Mouse (Mus musculus): ENCODE measurements around the gene Vmn2r106. TPM values are rescaled to one million over a fixed set of nuclear protein-coding genes. Genes with fewer than 3 reads are reported as not detected.

The Vmn2r106 gene
- not detected for polyA plus RNA-seq (2014; fragmentation: Illumina TruSeq; extraction: RNeasy Lipid Tissue Mini Kit (QIAGEN cat#74804))

GRCm38 (mm10) chr17:20285453-20285852, at the start of gene Vmn2r106:
Gene Vmn2r106 (minus strand): TSS chr17:20285553.

GRCm38 (mm10) chr17:20234952-20235351, 50.4 kb downstream of the Vmn2r106 start, which contains the start of gene Vmn2r105:
Gene Vmn2r105 (minus strand): TSS chr17:20235052.

Other genes starting within 250 kb of the Vmn2r106 start
- not detected for gene Vmn2r104, start 237.2 kb downstream of the Vmn2r106 start, polyA plus RNA-seq (2014; fragmentation: Illumina TruSeq; extraction: RNeasy Lipid Tissue Mini Kit (QIAGEN cat#74804))
- gene Fpr-rs7, start 171.3 kb downstream of the Vmn2r106 start, polyA plus RNA-seq (2014; fragmentation: Illumina TruSeq; extraction: RNeasy Lipid Tissue Mini Kit (QIAGEN cat#74804)), result not detected
- not detected for gene Fpr-rs6, start 102.5 kb downstream of the Vmn2r106 start, polyA plus RNA-seq (2014; fragmentation: Illumina TruSeq; extraction: RNeasy Lipid Tissue Mini Kit (QIAGEN cat#74804))
- not detected for gene Vmn2r105, start 50.5 kb downstream of the Vmn2r106 start, polyA plus RNA-seq (2014; fragmentation: Illumina TruSeq; extraction: RNeasy Lipid Tissue Mini Kit (QIAGEN cat#74804))
- gene Vmn2r107, start 59.7 kb upstream of the Vmn2r106 start, polyA plus RNA-seq (2014; fragmentation: Illumina TruSeq; extraction: RNeasy Lipid Tissue Mini Kit (QIAGEN cat#74804)), result not detected
- gene Vmn1r224, start 128.6 kb upstream of the Vmn2r106 start, polyA plus RNA-seq (2014; fragmentation: Illumina TruSeq; extraction: RNeasy Lipid Tissue Mini Kit (QIAGEN cat#74804)), result not detected
- gene Vmn2r108, start 195.8 kb upstream of the Vmn2r106 start, polyA plus RNA-seq (2014; fragmentation: Illumina TruSeq; extraction: RNeasy Lipid Tissue Mini Kit (QIAGEN cat#74804)), result not detected
- gene Vmn1r225, start 212.6 kb upstream of the Vmn2r106 start, polyA plus RNA-seq (2014; fragmentation: Illumina TruSeq; extraction: RNeasy Lipid Tissue Mini Kit (QIAGEN cat#74804)), result not detected

Data from ovary, adult 10 weeks (tissue).